Mouse (Mus musculus): Measurements from ENCODE around the gene Pdzd8.

Pdzd8 gene

GRCm38 (mm10) chr19:59267417-59267963 is 78.1 kb downstream of the Pdzd8 start:
- peak in 1 of 2 experiments; percentile 5 for DNase-seq

- no peak for DNase-seq
Observed at GRCm38 (mm10) chr19:59265907-59266306, 79.7 kb downstream of the Pdzd8 start.

- no peak for DNase-seq
Observed at GRCm38 (mm10) chr19:59264838-59265532, 80.6 kb downstream of the Pdzd8 start.

- DNase-seq = no peak
Observed at GRCm38 (mm10) chr19:59263171-59263570, 82.4 kb downstream of the Pdzd8 start.

GRCm38 (mm10) chr19:59261604-59262003 is 84.0 kb downstream of the Pdzd8 start:
- DNase-seq = no peak

- no peak for DNase-seq
Observed at GRCm38 (mm10) chr19:59260718-59261442, 84.7 kb downstream of the Pdzd8 start, which contains the start of gene Slc18a2. Slc18a2 (plus strand) TSS chr19:59260896.

GRCm38 (mm10) chr19:59259633-59260032 is 85.9 kb downstream of the Pdzd8 start:
- no peak for DNase-seq

GRCm38 (mm10) chr19:59252651-59253050 is 92.9 kb downstream of the Pdzd8 start:
- DNase-seq = no peak

- DNase-seq = no peak
Observed at GRCm38 (mm10) chr19:59248553-59249286, 96.9 kb downstream of the Pdzd8 start.

GRCm38 (mm10) chr19:59248144-59248543 is 97.4 kb downstream of the Pdzd8 start:
- DNase-seq = no peak

Data from kidney, postnatal 36 days (tissue).